Comparison of ENCODE assay signal across 10 mouse cellular contexts in the genomic region with DNA sequence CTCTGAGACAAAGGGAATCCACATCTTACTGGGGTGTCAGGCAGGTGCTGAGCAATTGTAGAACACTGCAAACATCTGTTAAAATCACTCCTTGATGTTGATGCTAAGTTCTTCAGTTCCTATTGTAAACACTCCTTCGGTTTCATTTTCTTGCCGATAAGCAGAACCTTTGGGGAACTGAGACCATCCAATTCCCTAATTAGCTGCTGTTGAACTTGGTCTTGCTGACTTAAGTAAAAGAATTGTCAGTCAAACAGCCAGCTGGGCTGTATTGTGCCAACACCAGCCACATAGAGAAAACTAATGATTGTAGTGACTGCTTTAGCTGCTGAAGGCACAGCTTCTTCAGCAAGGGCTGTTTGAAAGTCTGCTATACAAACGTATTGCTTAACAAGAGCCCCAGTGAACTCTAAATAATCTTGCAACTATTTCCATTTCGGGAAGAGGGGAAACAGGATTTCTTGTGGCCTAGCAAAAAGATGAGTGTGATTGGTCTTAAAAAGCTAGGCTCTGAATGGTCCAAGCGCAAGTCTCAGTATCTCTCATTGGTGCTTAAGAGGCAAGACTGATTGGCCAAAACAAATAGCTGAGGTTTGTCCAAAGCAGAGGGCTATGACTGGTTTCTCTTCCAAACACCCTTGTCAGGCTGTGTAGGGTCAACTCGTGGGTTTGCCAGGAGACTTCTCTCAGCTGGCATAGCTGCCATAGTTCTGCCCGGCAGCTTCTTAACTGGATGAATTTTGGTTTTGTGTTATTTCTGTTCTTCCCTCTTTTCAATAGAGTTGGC. TPM values are rescaled to one million over a fixed set of nuclear protein-coding genes. Genes with fewer than 3 reads are reported as not detected.
DNase-seq lines count a peak whose midpoint lies in the region; ATAC-seq and TF ChIP-seq lines count a peak whose summit lies in the region.
"Had no signal": no experiment of that assay in that cellular context is flagged by ENCODE, and none has a peak within 500 bp of the region (broad histone marks: within the 10 kb centered on the region; RNA-seq: fewer than 3 reads in every experiment).

No protein-coding gene starts in this region.

- no peak overlapping the region for H3K4me3 ChIP-seq in gastrocnemius, adult 2 months
- peak overlapping the region; percentile 80 for H3K4me3 ChIP-seq in megakaryocyte, embryonic 14.5 days (replicated peaks)

- peak overlapping the region; percentile 39; the same call in 1 of the 2 replicates for H3K27ac ChIP-seq in gastrocnemius, adult 2 months

- intact Hi-C loops in gastrocnemius, adult 2 months (cut with DNase I) = no loop called here

- no peaks in the 10 kb centered on the region for H3K36me3 ChIP-seq in megakaryocyte, embryonic 14.5 days (replicated peaks; ENCODE audit: low read length)

- no peak for DNase-seq in gastrocnemius, adult 2 months
- DNase-seq in gastrocnemius, postnatal 25 days = no peak
- DNase-seq in A20 (ENCODE audit: low read depth, low spot score) = peak; percentile 89
- no peak for DNase-seq in kidney, postnatal 14 days
- no peak for DNase-seq in urinary bladder, postnatal 10 days (ENCODE audit: low spot score)
- DNase-seq: cerebellum, adult 9-11 months had no signal

- no peaks in the 10 kb centered on the region for H3K9me3 ChIP-seq in megakaryocyte, embryonic 14.5 days

- H3K27me3 ChIP-seq in megakaryocyte, embryonic 14.5 days (replicated peaks) = no peaks in the 10 kb centered on the region

- TF ChIP-seq CTCF in gastrocnemius, adult 2 months (IDR thresholded peaks at IDR 0.05) = no peak

- ATAC-seq in granulocyte monocyte progenitor cell, adult 5-6 weeks (replicated peaks; ENCODE audit: poor library complexity, severe bottlenecking) = peak; percentile 26
- no peak for ATAC-seq in cerebellum, adult (ENCODE audit: insufficient number of reproducible peaks, low FRiP score, low TSS enrichment)
- ATAC-seq: intestine, embryonic 16.5 days had no signal

- H3K4me1 ChIP-seq in megakaryocyte, embryonic 14.5 days = peaks cover 56% of the 10 kb centered on the region

RNA-seq across cellular contexts. Expression of gene Nmral1, which starts 3.2 kb away (rescaled TPM):
- 1 to 10 TPM; 2.6 to 3.7 TPM for total RNA-seq in gastrocnemius, adult 2 months (2021)
- 1 to 10 TPM; 1.7 to 3.8 TPM for total RNA-seq in gastrocnemius, postnatal 25 days (2021)
- total RNA-seq in granulocyte monocyte progenitor cell, adult 5-6 weeks (2014; fragmentation: Nextera tagmentation) = 50.8 and 61.6 TPM in 2 replicates
- 75.7 and 82.9 TPM in 2 replicates for total RNA-seq in granulocyte monocyte progenitor cell, adult 5-6 weeks (2017)
- polyA plus RNA-seq in megakaryocyte, embryonic 14.5 days (2012; ENCODE audit: insufficient read depth, low replicate concordance) = 3.2 TPM in 1 of 2 replicates, not detected in the other

RNA-seq across cellular contexts. Expression of gene Hmox2, which starts 3.8 kb away (rescaled TPM):
- 10 to 100 TPM; 35.4 to 43.6 TPM for total RNA-seq in gastrocnemius, adult 2 months (2021)
- total RNA-seq in gastrocnemius, postnatal 25 days (2021) = 10 to 100 TPM; 31.3 to 34.5 TPM
- total RNA-seq in granulocyte monocyte progenitor cell, adult 5-6 weeks (2014; fragmentation: Nextera tagmentation) = 70.2 and 73.0 TPM in 2 replicates
- total RNA-seq in granulocyte monocyte progenitor cell, adult 5-6 weeks (2017) = 77.2 and 95.9 TPM in 2 replicates
- 4.3 and 14.6 TPM in 2 replicates for polyA plus RNA-seq in megakaryocyte, embryonic 14.5 days (2012; ENCODE audit: insufficient read depth, low replicate concordance)

RNA-seq across cellular contexts. Expression of gene Coro7, which starts 42.7 kb away (rescaled TPM):
- 10 to 100 TPM; 12.1 to 13.6 TPM for total RNA-seq in gastrocnemius, adult 2 months (2021)
- 10 to 100 TPM; 12.9 to 19.0 TPM for total RNA-seq in gastrocnemius, postnatal 25 days (2021)
- total RNA-seq in granulocyte monocyte progenitor cell, adult 5-6 weeks (2014; fragmentation: Nextera tagmentation) = 115 and 187 TPM in 2 replicates
- 39.8 and 58.1 TPM in 2 replicates for total RNA-seq in granulocyte monocyte progenitor cell, adult 5-6 weeks (2017)
- polyA plus RNA-seq in megakaryocyte, embryonic 14.5 days (2012; ENCODE audit: insufficient read depth, low replicate concordance) = 62.1 and 104 TPM in 2 replicates

Comparison
In these comparisons a context has a peak if more than half of its experiments do, and no peak if none do; other contexts are left out.
1. RNA of gene Nmral1, which starts 3.2 kb away (total RNA-seq): 50.8 to 82.9 TPM in granulocyte monocyte progenitor cell, adult 5-6 weeks; 1.7 to 3.8 TPM in gastrocnemius, postnatal 25 days and 2.6 to 3.7 TPM in gastrocnemius, adult 2 months; every median in the first group is over 10 times any median in the second.